7 mouse cellular contexts compared by ENCODE assay signal in the genomic region with DNA sequence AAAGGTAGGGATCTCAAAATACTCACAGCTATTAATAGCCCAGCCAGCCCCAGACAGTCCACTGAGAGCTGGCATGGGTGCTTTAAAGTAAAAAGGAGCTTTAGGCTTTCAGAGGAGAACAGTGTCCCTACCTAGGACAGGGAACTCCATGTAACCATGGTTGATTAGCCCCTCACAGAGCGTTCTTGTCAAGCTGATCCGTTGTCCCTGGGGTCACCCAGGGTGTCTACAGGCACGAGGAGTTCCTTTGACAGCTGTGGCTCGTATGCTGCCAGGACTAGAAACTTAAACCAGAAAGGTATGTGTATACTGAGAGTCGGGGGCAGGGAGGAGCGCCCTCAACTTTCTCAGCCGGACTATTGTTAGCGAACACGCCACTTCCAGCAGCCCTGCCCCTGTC. TPM values are rescaled to one million over a fixed set of nuclear protein-coding genes. Genes with fewer than 3 reads are reported as not detected.
DNase-seq lines count a peak whose midpoint lies in the region; ATAC-seq and TF ChIP-seq lines count a peak whose summit lies in the region.

No protein-coding gene starts in this region.

- TF ChIP-seq RAD21 in CH12.LX (IDR thresholded peaks at IDR 0.05; ENCODE audit: low read depth, low read length) = no peak

- no peak overlapping the region for H3K27ac ChIP-seq in CH12.LX (ENCODE audit: insufficient read depth, low read depth)
- H3K27ac ChIP-seq in ES-Bruce4 (ENCODE audit: insufficient read depth, low read length) = no peak overlapping the region
- H3K27ac ChIP-seq in heart, embryonic 11.5 days (ENCODE audit: low read depth, low read length) = peak overlapping the region; percentile 94
- peak overlapping the region; percentile 90 for H3K27ac ChIP-seq in liver, embryonic 13.5 days

- TF ChIP-seq EP300 in CH12.LX (IDR thresholded peaks at IDR 0.05; ENCODE audit: low read length) (no peak), ES-Bruce4 (IDR thresholded peaks at IDR 0.05; ENCODE audit: insufficient read depth, low read depth, low read length) (no peak)

- H3K4me1 ChIP-seq in CH12.LX (ENCODE audit: control insufficient read depth in 1 of 2, insufficient read depth in 2 of 2) (peaks cover 12 to 39% of the 10 kb centered on the region in 2 experiments), ES-Bruce4 (ENCODE audit: control insufficient read depth, insufficient read depth, low read length) (peaks cover 1% of the 10 kb centered on the region)
- H3K4me1 ChIP-seq in heart, embryonic 11.5 days (ENCODE audit: control insufficient read depth, insufficient read depth, low read length) = peaks cover 36% of the 10 kb centered on the region
- peaks cover 48% of the 10 kb centered on the region for H3K4me1 ChIP-seq in liver, embryonic 13.5 days (replicated peaks)

- H3K4me3 ChIP-seq in CH12.LX (replicated peaks in 1 of 3; ENCODE audit: low read depth in 2 of 3, low read length in 2 of 3, poor library complexity in 1 of 3) (no peak overlapping the region), ES-Bruce4 (ENCODE audit: low read depth, low read length) (no peak overlapping the region)
- peak overlapping the region; percentile 93 for H3K4me3 ChIP-seq in heart, embryonic 11.5 days (ENCODE audit: low read depth, low read length)
- peak overlapping the region; percentile 92 for H3K4me3 ChIP-seq in liver, embryonic 13.5 days (replicated peaks)

- dilution Hi-C loops in CH12.LX (cut with MboI; ENCODE audit: extremely low pct_ligation_motif_present, extremely low pct_unique_long_range_greater_than_20kb, low sequenced_read_pairs) = no loop called here

- H3K9me3 ChIP-seq in CH12.LX (replicated peaks; ENCODE audit: low read length) (no peaks in the 10 kb centered on the region), ES-Bruce4 (replicated peaks; ENCODE audit: control insufficient read depth, insufficient read depth, low read length, poor library complexity, severe bottlenecking) (no peaks in the 10 kb centered on the region)
- H3K9me3 ChIP-seq in heart, embryonic 11.5 days (replicated peaks; ENCODE audit: control insufficient read depth, low read length) = no peaks in the 10 kb centered on the region
- no peaks in the 10 kb centered on the region for H3K9me3 ChIP-seq in liver, embryonic 13.5 days (replicated peaks)

- 31% methylated on average over 9 of the region's 9 CpGs for WGBS in heart, embryonic 11.5 days (ENCODE audit: insufficient replicate concordance)
- WGBS in liver, embryonic 13.5 days (ENCODE audit: insufficient replicate concordance) = 66% methylated on average over 9 of the region's 9 CpGs

- H3K9ac ChIP-seq in CH12.LX (ENCODE audit: insufficient read depth, low read depth) (peak overlapping the region; percentile 99; the same call in 1 of the 2 replicates), ES-Bruce4 (ENCODE audit: low read depth, poor library complexity, severe bottlenecking) (peak overlapping the region; percentile 93; the same call in 1 of the 2 replicates)
- peak overlapping the region; percentile 85 for H3K9ac ChIP-seq in heart, embryonic 11.5 days (ENCODE audit: low read depth, low read length)
- peak overlapping the region; percentile 90 for H3K9ac ChIP-seq in liver, embryonic 13.5 days

- H3K79me2 ChIP-seq in CH12.LX (replicated peaks; ENCODE audit: control insufficient read depth, extremely low read depth, insufficient read depth, poor library complexity, severe bottlenecking) = peaks cover 29% of the 10 kb centered on the region

- H3K36me3 ChIP-seq in CH12.LX (replicated peaks in 1 of 2; ENCODE audit: control insufficient read depth in 1 of 2, insufficient read depth in 1 of 2, low read length in 1 of 2) (peaks cover 53 to 65% of the 10 kb centered on the region in 2 experiments), ES-Bruce4 (ENCODE audit: control insufficient read depth, insufficient read depth, low read length, poor library complexity, severe bottlenecking) (peaks cover 19% of the 10 kb centered on the region)
- H3K36me3 ChIP-seq in heart, embryonic 11.5 days (ENCODE audit: control insufficient read depth, insufficient read depth, low read length) = peaks cover 28% of the 10 kb centered on the region
- peaks cover 55% of the 10 kb centered on the region for H3K36me3 ChIP-seq in liver, embryonic 13.5 days

- DNase-seq in CH12.LX (ENCODE audit: extremely low read depth) (no peak), MN1 (ENCODE audit: low spot score) (no peak)
- DNase-seq in liver, embryonic 13.5 days = no peak
- no peak for DNase-seq in adrenal gland, adult 2 months
- DNase-seq in right cerebral cortex, adult 2 months (ENCODE audit: low spot score in 2 of 2) = no peak

- no peak for ATAC-seq in heart, embryonic 11.5 days (replicated peaks; ENCODE audit: insufficient number of reproducible peaks, low FRiP score, low TSS enrichment)
- no peak for ATAC-seq in liver, embryonic 13.5 days (ENCODE audit: low read depth)

- TF ChIP-seq CTCF in CH12.LX (conservative IDR thresholded peaks at IDR 0.05 in 1 of 2, IDR thresholded peaks at IDR 0.05 in 1 of 2; ENCODE audit: low read depth in 2 of 2, low read length in 2 of 2) (no peak), ES-Bruce4 (IDR thresholded peaks at IDR 0.05; ENCODE audit: low read depth, low read length) (no peak)

- in situ Hi-C loops in CH12.LX (cut with MboI; ENCODE audit: low pct_ligation_motif_present, low pct_unique_long_range_greater_than_20kb, low sequenced_read_pairs) = no loop called here

- H3K4me2 ChIP-seq in CH12.LX (ENCODE audit: insufficient read depth, low read depth, poor library complexity, severe bottlenecking) = peak overlapping the region; percentile 81
- peak overlapping the region; percentile 91 for H3K4me2 ChIP-seq in heart, embryonic 11.5 days
- H3K4me2 ChIP-seq in liver, embryonic 13.5 days = peak overlapping the region; percentile 98

- TF ChIP-seq POLR2A in CH12.LX (IDR thresholded peaks at IDR 0.05; ENCODE audit: low read depth, low read length) = no peak
- TF ChIP-seq POLR2A in ES-Bruce4 (IDR thresholded peaks at IDR 0.05; ENCODE audit: insufficient read depth, low read length) = no peak

- H3K27me3 ChIP-seq in CH12.LX (replicated peaks) (no peaks in the 10 kb centered on the region), ES-Bruce4 (ENCODE audit: control insufficient read depth, insufficient read depth, low read length, poor library complexity, severe bottlenecking) (no peaks in the 10 kb centered on the region)
- H3K27me3 ChIP-seq in heart, embryonic 11.5 days (ENCODE audit: control insufficient read depth, insufficient read depth, low read length) = no peaks in the 10 kb centered on the region
- no peaks in the 10 kb centered on the region for H3K27me3 ChIP-seq in liver, embryonic 13.5 days

TF ChIP-seq in CH12.LX, 34 proteins besides CTCF, POLR2A, EP300 and RAD21 (continues in another document):
- no peak for TF ChIP-seq NELFE (IDR thresholded peaks at IDR 0.05; ENCODE audit: low read depth, low read length)

RNA-seq across cellular contexts. Expression of a gene that starts 0.3 kb away (rescaled TPM):
- total RNA-seq in CH12.LX (2012; rRNA removed) (94.3 and 106 TPM in 2 replicates), CH12.LX (2014; rRNA removed) (68.3 and 73.8 TPM in 2 replicates)
- polyA plus RNA-seq in CH12.LX (2012; ENCODE audit: insufficient read length, low read depth) (86.1 and 110 TPM in 2 replicates), ES-Bruce4 (2011; ENCODE audit: insufficient read depth, insufficient read length, low read depth, missing spikeins) (142 and 147 TPM in 2 replicates)
- polyA plus RNA-seq in heart, embryonic 11.5 days (2014; fragmentation: Nextera tagmentation; extraction: Ambion mirVana) = 142 and 154 TPM in 2 replicates
- 65.2 and 67.8 TPM in 2 replicates for polyA plus RNA-seq in liver, embryonic 13.5 days (2015; fragmentation: Nextera tagmentation; extraction: Ambion mirVana)
- total RNA-seq in adrenal gland, adult 2 months (2021) = 100 to 1,000 TPM; 106 to 114 TPM
- polyA plus RNA-seq in adrenal gland, adult 2 months (2012; rRNA removed) = 44.9 and 50.8 TPM in 2 replicates

RNA-seq across cellular contexts. Expression of a gene that starts 1.8 kb away (rescaled TPM):
- total RNA-seq in CH12.LX (2012; rRNA removed) = 66.7 and 72.3 TPM in 2 replicates
- 15.9 and 19.5 TPM in 2 replicates for total RNA-seq in CH12.LX (2014; rRNA removed)
- polyA plus RNA-seq in CH12.LX (2012; ENCODE audit: insufficient read length, low read depth) = 126 and 130 TPM in 2 replicates
- 90.3 and 97.7 TPM in 2 replicates for polyA plus RNA-seq in ES-Bruce4 (2011; ENCODE audit: insufficient read depth, insufficient read length, low read depth, missing spikeins)
- 117 and 143 TPM in 2 replicates for polyA plus RNA-seq in heart, embryonic 11.5 days (2014; fragmentation: Nextera tagmentation; extraction: Ambion mirVana)
- 73.1 and 75.6 TPM in 2 replicates for polyA plus RNA-seq in liver, embryonic 13.5 days (2015; fragmentation: Nextera tagmentation; extraction: Ambion mirVana)
- 10 to 100 TPM; 57.5 to 64.0 TPM for total RNA-seq in adrenal gland, adult 2 months (2021)
- 78.2 and 100 TPM in 2 replicates for polyA plus RNA-seq in adrenal gland, adult 2 months (2012; rRNA removed)

RNA-seq across cellular contexts. Expression of a gene that starts 4.8 kb away (rescaled TPM):
- total RNA-seq in CH12.LX (2012; rRNA removed) = 46.1 and 55.0 TPM in 2 replicates
- 53.6 and 55.2 TPM in 2 replicates for total RNA-seq in CH12.LX (2014; rRNA removed)
- polyA plus RNA-seq in CH12.LX (2012; ENCODE audit: insufficient read length, low read depth) = 38.1 and 49.3 TPM in 2 replicates
- 48.5 and 60.2 TPM in 2 replicates for polyA plus RNA-seq in ES-Bruce4 (2011; ENCODE audit: insufficient read depth, insufficient read length, low read depth, missing spikeins)
- polyA plus RNA-seq in heart, embryonic 11.5 days (2014; fragmentation: Nextera tagmentation; extraction: Ambion mirVana) = 37.0 and 40.8 TPM in 2 replicates
- 31.7 and 31.9 TPM in 2 replicates for polyA plus RNA-seq in liver, embryonic 13.5 days (2015; fragmentation: Nextera tagmentation; extraction: Ambion mirVana)
- total RNA-seq in adrenal gland, adult 2 months (2021) = 10 to 100 TPM; 24.2 to 28.5 TPM
- 21.7 and 23.8 TPM in 2 replicates for polyA plus RNA-seq in adrenal gland, adult 2 months (2012; rRNA removed)

RNA-seq across cellular contexts. Expression of a gene that starts 26.0 kb away (rescaled TPM):
- total RNA-seq in CH12.LX (2012; rRNA removed) (57.7 and 63.8 TPM in 2 replicates), CH12.LX (2014; rRNA removed) (56.2 and 59.0 TPM in 2 replicates)
- polyA plus RNA-seq in CH12.LX (2012; ENCODE audit: insufficient read length, low read depth) (70.6 and 75.4 TPM in 2 replicates), ES-Bruce4 (2011; ENCODE audit: insufficient read depth, insufficient read length, low read depth, missing spikeins) (97.3 and 99.4 TPM in 2 replicates)
- polyA plus RNA-seq in heart, embryonic 11.5 days (2014; fragmentation: Nextera tagmentation; extraction: Ambion mirVana) = 52.5 and 63.6 TPM in 2 replicates
- 31.2 and 36.0 TPM in 2 replicates for polyA plus RNA-seq in liver, embryonic 13.5 days (2015; fragmentation: Nextera tagmentation; extraction: Ambion mirVana)
- 10 to 100 TPM; 42.6 to 50.3 TPM for total RNA-seq in adrenal gland, adult 2 months (2021)
- 44.2 and 46.1 TPM in 2 replicates for polyA plus RNA-seq in adrenal gland, adult 2 months (2012; rRNA removed)

RNA-seq across cellular contexts. Expression of a gene that starts 28.8 kb away (rescaled TPM):
- 76.0 and 82.5 TPM in 2 replicates for total RNA-seq in CH12.LX (2012; rRNA removed)
- 33.3 and 37.7 TPM in 2 replicates for total RNA-seq in CH12.LX (2014; rRNA removed)
- polyA plus RNA-seq in CH12.LX (2012; ENCODE audit: insufficient read length, low read depth) = 65.9 and 68.1 TPM in 2 replicates
- 67.1 and 74.8 TPM in 2 replicates for polyA plus RNA-seq in ES-Bruce4 (2011; ENCODE audit: insufficient read depth, insufficient read length, low read depth, missing spikeins)
- polyA plus RNA-seq in heart, embryonic 11.5 days (2014; fragmentation: Nextera tagmentation; extraction: Ambion mirVana) = 33.6 and 36.2 TPM in 2 replicates
- 10.9 and 12.4 TPM in 2 replicates for polyA plus RNA-seq in liver, embryonic 13.5 days (2015; fragmentation: Nextera tagmentation; extraction: Ambion mirVana)
- total RNA-seq in adrenal gland, adult 2 months (2021) = 10 to 100 TPM; 28.6 to 36.3 TPM
- polyA plus RNA-seq in adrenal gland, adult 2 months (2012; rRNA removed) = 52.6 and 53.3 TPM in 2 replicates

Comparison
In these comparisons a context has a peak if more than half of its experiments do, and no peak if none do; other contexts are left out.
1. H3K27ac ChIP-seq: peak in heart, embryonic 11.5 days (single experiment) and liver, embryonic 13.5 days (single experiment); none in CH12.LX (single experiment) and ES-Bruce4 (single experiment).
2. H3K4me3 ChIP-seq: peak in heart, embryonic 11.5 days (single experiment) and liver, embryonic 13.5 days (single experiment); none in CH12.LX (0 of 3) and ES-Bruce4 (single experiment).
3. Peak in every context shown above with its lines, with median percentiles within 50 percentile points of each other: H3K4me2 ChIP-seq and H3K9ac ChIP-seq.